Mouse (Mus musculus) neural tube, embryonic 11.5 days (tissue): Measurements from ENCODE around the gene Klf14. TPM values are rescaled to one million over a fixed set of nuclear protein-coding genes. Genes with fewer than 3 reads are reported as not detected.

Source experiments
- ATAC-seq: fragments of 200-750 bp; cut with Nextera tagmentation; 2 replicates; pipeline ENCODE4 v1.8.0; 2017; ENCODE audit warnings: moderate number of reproducible peaks, mild to moderate bottlenecking, moderate TSS enrichment, moderate library complexity; ENCODE audit not compliant: insufficient read depth, low FRiP score, low TSS enrichment
- DNase-seq: peaks from one replicate; pipeline ENCODE4 v3.0.0-alpha.2; 2015; ENCODE audit warnings: low spot score
- H3K27ac ChIP-seq: fragments of 300-500 bp; sonication (generic); 2 replicates; pipeline ENCODE4 v1.5.1; 2014; ENCODE audit warnings: low read depth, mild to moderate bottlenecking, low read length
- H3K27me3 ChIP-seq: fragments of 300-500 bp; sonication (generic); 2 replicates; pipeline ENCODE4 v1.6.1; 2014; ENCODE audit warnings: mild to moderate bottlenecking, low read length, mixed read lengths; ENCODE audit not compliant: control insufficient read depth, insufficient read depth
- H3K36me3 ChIP-seq: fragments of 300-500 bp; sonication (generic); 2 replicates; pipeline ENCODE4 v1.6.1; 2014; ENCODE audit warnings: mild to moderate bottlenecking, low read length, moderate library complexity, mixed read lengths; ENCODE audit not compliant: control insufficient read depth, insufficient read depth
- H3K4me1 ChIP-seq: fragments of 300-500 bp; sonication (generic); 2 replicates; pipeline ENCODE4 v1.6.1; 2014; ENCODE audit warnings: low read length, mixed read lengths; ENCODE audit not compliant: control insufficient read depth, insufficient read depth
- H3K4me2 ChIP-seq: fragments of 300-500 bp; sonication (generic); 2 replicates; pipeline ENCODE4 v1.6.1; 2014; ENCODE audit warnings: low read depth, mild to moderate bottlenecking, moderate library complexity
- H3K4me3 ChIP-seq: fragments of 300-500 bp; sonication (generic); 2 replicates; pipeline ENCODE4 v1.5.1; 2014; ENCODE audit warnings: low read depth, low read length
- H3K9ac ChIP-seq: fragments of 300-500 bp; sonication (generic); 2 replicates; pipeline ENCODE4 v1.6.1; 2014; ENCODE audit warnings: mild to moderate bottlenecking, low read length
- H3K9me3 ChIP-seq: fragments of 300-500 bp; sonication (generic); 2 replicates; pipeline ENCODE4 v1.6.1; 2016; ENCODE audit warnings: low read length; ENCODE audit not compliant: control insufficient read depth
- WGBS: fragments of 180-500 bp; shearing (Covaris S2); extraction: QIAGEN DNeasy Blood & Tissue Kit; methylation state at CpG from one replicate; pipeline ENCODE4 v1.1.7; 2014; 5-methylcytosine and 5-hydroxymethylcytosine counted together
- polyA plus RNA-seq: library from polyadenylated mRNA; unstranded; fragments of >200 nt; fragmentation: Nextera tagmentation; extraction: Ambion mirVana; gene quantifications from 2 replicates; pipeline ENCODE4 v1.2.1, GENCODE M21; 2014

The Klf14 gene
- polyA plus RNA-seq, 1 experiment from 2014 or later, result 0.57 TPM

DNA sequence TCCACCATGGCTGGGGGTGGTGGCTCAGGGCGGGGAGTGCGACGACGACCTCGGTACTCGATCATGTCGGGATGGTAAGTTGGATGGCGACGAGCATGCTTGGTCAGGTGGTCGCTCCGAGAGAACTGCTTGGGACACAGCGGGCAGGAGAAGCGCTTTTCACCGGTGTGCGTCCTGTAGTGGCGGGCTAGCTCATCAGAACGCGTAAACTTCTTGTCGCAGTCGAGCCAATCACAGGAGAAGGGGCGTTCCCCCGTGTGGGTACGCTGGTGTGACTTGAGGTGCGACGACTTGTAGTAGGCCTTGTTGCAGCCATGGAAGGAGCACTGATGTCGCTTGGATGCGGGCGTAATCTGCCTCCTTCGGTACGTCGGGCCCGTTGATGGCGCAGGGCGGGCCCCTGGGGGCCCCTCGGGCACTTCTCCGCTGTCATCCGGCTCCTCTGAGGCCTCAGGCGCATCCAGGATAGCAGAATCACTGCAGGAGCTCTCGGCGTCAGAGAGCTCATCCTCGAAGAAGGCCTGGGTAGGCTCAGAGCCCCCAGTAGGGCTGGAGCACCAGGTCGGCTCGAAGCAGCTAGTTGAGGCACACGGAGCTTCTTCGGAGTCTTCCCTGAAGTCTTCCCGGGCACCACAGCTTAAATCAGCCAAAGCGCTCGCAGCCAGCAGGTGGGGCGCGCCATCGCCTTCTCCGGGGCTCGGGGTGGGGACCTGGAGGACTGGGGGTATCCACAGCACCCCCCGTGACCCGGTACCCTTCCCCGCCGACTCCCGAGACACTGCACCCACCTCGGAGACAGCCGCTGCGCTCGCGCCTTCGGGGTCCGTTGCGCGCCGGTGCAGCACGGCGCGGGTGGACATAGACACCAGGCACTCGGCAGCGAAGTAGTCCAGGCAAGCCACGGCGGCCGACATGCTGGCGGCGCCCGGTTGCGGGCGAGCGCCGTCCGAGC, 818 bp downstream of the Klf14 start:
- peaks cover 19% of the 10 kb centered on the region for H3K9me3 ChIP-seq
- H3K27me3 ChIP-seq, result peaks cover 47% of the 10 kb centered on the region
- H3K9ac ChIP-seq, result no peak overlapping the region
- peak overlapping the region; percentile 47 for H3K4me3 ChIP-seq
- H3K27ac ChIP-seq, result no peak overlapping the region
- peak overlapping the region; percentile 84 for H3K4me2 ChIP-seq
- H3K4me1 ChIP-seq, result no peaks in the 10 kb centered on the region
- no peak for ATAC-seq
- 3% methylated on average over 83 of the region's 84 CpGs for WGBS
- H3K36me3 ChIP-seq, result no peaks in the 10 kb centered on the region
- DNase-seq, result peak; percentile 42

DNA sequence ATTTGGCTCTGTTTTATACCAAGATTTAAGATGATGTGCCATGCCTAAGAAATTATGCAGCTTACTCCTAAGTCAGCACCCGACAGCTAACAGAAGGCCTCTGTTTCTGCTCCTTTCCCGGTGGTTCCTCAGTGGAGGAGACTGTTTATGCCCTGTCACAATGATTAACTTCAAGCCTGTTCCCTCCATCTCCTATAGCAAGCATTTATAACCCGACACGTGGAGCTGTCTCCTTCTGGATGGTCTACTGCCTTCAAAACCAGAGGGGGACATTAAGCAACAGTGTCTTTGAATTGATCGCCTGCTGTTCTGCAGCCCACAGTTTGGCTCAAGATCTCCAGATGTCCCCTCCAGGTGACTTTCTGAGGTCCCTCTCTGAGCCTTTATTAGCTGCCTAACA, 19.6 kb downstream of the Klf14 start:
- Histone ChIP-seq H3K4me1 (no peaks in the 10 kb centered on the region), H3K4me3 (no peak overlapping the region), H3K27ac (no peak overlapping the region), H3K27me3 (no peaks in the 10 kb centered on the region), H3K4me2 (no peak overlapping the region), H3K36me3 (no peaks in the 10 kb centered on the region), H3K9ac (no peak overlapping the region), H3K9me3 (no peaks in the 10 kb centered on the region)
- ATAC-seq (no peak), DNase-seq (no peak)
- WGBS, result 48% methylated on average over 5 of the region's 5 CpGs

DNA sequence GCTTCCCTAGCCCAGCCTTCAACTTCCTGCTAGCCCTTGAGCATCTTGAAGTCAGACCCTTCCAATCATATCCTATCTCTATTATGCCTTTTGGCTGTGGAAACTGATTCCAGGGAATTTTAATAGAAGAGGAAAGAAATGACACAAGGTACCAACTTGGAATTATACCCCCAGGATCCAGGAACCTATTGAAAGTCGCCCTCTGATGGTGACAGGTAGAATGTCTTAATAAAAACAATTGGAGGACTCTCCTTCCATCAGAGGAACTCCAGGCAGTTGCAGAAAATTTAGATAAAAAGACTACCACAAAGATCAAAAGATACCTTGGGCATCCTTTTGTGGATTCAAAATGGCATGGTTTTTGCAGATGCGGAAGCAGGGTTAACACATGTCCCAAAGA, 36.1 kb downstream of the Klf14 start:
- Histone ChIP-seq H3K27me3 (no peaks in the 10 kb centered on the region), H3K4me3 (no peak overlapping the region), H3K4me2 (no peak overlapping the region), H3K4me1 (no peaks in the 10 kb centered on the region), H3K9me3 (no peaks in the 10 kb centered on the region), H3K9ac (no peak overlapping the region), H3K36me3 (no peaks in the 10 kb centered on the region), H3K27ac (no peak overlapping the region)
- ATAC-seq (no peak), DNase-seq (no peak)
- 49% methylated on average over 2 of the region's 2 CpGs for WGBS

DNA sequence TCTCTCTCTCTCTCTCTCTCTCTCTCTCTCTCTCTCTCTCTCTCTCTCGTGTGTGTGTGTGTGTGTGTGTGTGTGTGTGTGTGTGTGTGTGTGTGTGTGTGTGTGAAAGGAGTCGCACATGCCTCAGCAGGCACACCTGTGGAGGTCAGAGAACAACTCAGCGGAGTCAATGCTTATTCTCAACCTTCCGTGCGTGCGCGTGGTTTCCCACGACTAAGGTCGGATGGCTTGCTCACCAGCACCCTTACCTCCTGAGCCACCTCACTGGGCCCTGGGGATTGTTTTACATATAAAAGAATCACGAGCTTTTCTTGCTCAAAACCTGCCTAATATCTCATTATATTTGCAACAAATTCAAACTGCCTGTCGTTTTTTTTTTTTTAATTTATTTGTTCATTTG, 37.1 kb downstream of the Klf14 start:
- H3K4me2 ChIP-seq, result no peak overlapping the region
- no peaks in the 10 kb centered on the region for H3K36me3 ChIP-seq
- H3K4me1 ChIP-seq, result no peaks in the 10 kb centered on the region
- 77% methylated on average over 11 of the region's 11 CpGs for WGBS
- no peak overlapping the region for H3K4me3 ChIP-seq
- H3K27me3 ChIP-seq, result no peaks in the 10 kb centered on the region
- no peak overlapping the region for H3K27ac ChIP-seq
- H3K9ac ChIP-seq, result no peak overlapping the region
- no peak for DNase-seq
- H3K9me3 ChIP-seq, result no peaks in the 10 kb centered on the region
- ATAC-seq, result no peak

DNA sequence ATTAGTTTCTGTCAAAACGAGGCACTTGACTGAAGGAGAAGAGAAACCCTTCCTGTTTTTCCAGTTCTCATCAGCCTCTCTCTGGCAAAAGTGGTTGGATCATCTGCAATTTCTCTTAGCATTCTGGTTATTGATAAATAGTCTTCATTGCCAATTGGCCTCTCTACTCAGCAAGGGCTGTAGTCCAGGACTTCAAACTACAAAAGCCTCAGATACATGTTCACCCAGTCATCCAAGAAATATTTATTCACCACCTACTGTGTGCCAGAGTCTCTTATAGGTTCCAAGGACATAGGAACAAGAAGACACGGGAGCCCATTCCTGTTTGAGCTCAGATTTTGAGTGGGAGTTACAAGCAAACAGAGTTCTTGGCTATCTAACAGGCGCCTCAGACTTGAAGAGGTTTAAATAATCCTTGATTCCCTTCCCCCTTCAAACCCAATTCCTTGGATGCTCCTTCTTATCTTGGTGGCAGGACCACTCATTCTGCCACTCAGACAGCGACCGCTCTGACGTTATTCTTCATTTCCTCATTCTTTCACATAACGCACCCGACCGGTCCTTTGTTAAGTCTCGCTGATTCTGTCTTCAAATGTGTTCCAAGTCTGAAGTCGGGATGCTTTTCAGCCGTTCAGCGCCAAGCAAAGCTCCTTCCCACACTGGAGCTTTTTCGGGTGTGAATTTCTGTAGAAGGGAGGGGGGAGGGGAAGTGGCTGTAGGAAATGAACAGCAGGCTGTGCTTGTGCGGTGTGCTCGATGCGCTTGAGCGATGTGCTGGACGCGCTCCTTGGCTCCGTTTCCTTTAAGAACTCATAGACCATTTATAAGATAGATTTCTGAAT, 37.8 kb downstream of the Klf14 start:
- Histone ChIP-seq H3K27ac (no peak overlapping the region), H3K9ac (no peak overlapping the region), H3K4me3 (no peak overlapping the region), H3K4me2 (no peak overlapping the region), H3K9me3 (no peaks in the 10 kb centered on the region), H3K36me3 (no peaks in the 10 kb centered on the region), H3K4me1 (no peaks in the 10 kb centered on the region), H3K27me3 (no peaks in the 10 kb centered on the region)
- peak; percentile 28 for DNase-seq
- WGBS, result 71% methylated on average over 21 of the region's 21 CpGs
- no peak for ATAC-seq

DNA sequence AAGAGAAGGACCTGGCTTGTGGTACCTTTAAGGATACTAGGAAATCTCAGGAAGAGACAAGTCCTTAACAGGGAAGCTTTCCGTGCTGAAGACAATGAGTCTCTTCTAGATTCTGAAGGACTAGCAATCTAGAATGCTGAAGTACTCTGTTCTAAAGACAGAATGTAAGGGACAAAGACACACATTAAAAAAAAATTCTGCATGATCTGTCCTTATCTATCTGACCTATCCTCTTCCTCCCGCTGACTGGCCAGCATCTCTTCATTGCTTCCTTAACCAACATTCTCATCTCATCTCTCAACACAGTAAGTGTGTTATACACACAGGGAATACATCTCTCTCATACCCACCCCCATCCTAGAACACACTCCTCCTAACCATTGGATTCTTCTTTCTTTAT, 43.4 kb downstream of the Klf14 start, which contains the start of gene Tsga13:
Tsga13 (minus strand) TSS at position 101 of the 400 bp plus-strand sequence.
- DNase-seq (no peak), ATAC-seq (no peak)
- Histone ChIP-seq H3K4me3 (no peak within 1 kb of the TSS), H3K4me1 (no peaks in the 10 kb centered on the region), H3K27me3 (no peaks in the 10 kb centered on the region), H3K4me2 (no peak within 1 kb of the TSS), H3K27ac (no peak within 1 kb of the TSS), H3K9me3 (no peaks in the 10 kb centered on the region), H3K9ac (no peak within 1 kb of the TSS), H3K36me3 (no peaks in the 10 kb centered on the region)
- WGBS, result 87% methylated on average over 2 of the region's 2 CpGs

DNA sequence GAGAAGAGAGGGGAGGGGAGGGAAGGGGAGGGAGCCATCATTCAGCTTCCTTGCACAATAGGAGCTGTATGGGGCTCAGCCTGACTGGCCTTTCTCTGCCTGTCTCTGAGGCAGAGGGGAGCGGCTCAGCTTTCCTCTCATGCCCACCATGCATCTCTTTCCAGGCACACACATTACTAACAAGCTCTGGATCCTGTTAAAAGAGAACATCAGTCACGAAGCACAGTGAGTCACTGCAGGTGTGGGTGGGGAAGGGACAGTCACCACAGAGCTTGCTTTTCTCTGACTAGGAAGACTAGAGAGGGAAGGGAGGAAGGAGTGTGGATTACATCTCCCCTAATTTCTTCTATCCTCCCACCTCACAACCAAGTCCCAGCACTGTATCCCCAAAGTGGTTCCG, 50.9 kb downstream of the Klf14 start:
- no peaks in the 10 kb centered on the region for H3K4me1 ChIP-seq
- H3K9ac ChIP-seq, result no peak overlapping the region
- no peaks in the 10 kb centered on the region for H3K36me3 ChIP-seq
- DNase-seq, result no peak
- H3K27ac ChIP-seq, result no peak overlapping the region
- H3K4me2 ChIP-seq, result no peak overlapping the region
- H3K27me3 ChIP-seq, result no peaks in the 10 kb centered on the region
- no peaks in the 10 kb centered on the region for H3K9me3 ChIP-seq
- 48% methylated on average over 3 of the region's 3 CpGs for WGBS
- no peak overlapping the region for H3K4me3 ChIP-seq
- no peak for ATAC-seq
